Mouse (Mus musculus) heart, adult 2 months (tissue): ENCODE measurements around the gene Fbxo42.

ENCODE experiments used
- CTCF ChIP-seq: fragments of 200-600 bp; IDR thresholded peaks from 2 replicates; pipeline ENCODE4 v1.8.1; 2022; ENCODE audit warnings: antibody characterized with exemption, mild to moderate bottlenecking, moderate library complexity
- EP300 ChIP-seq: fragments of 200-500 bp; IDR thresholded peaks from 2 replicates; pipeline ENCODE4 v1.6.1; 2011; ENCODE audit warnings: low read depth, low read length, control low read depth; ENCODE audit not compliant: insufficient read depth
- POLR2A ChIP-seq: fragments of 200-500 bp; IDR thresholded peaks from 2 replicates; pipeline ENCODE4 v1.6.1; 2011; ENCODE audit warnings: mild to moderate bottlenecking, low read depth, low read length, control low read depth; ENCODE audit not compliant: insufficient read depth

- TF ChIP-seq CTCF (no peak), EP300 (no peak), POLR2A (no peak)
These were observed 41.1 kb upstream of the Fbxo42 start for GRCm38 (mm10) chr4:141106526-141107183.
